Mouse (Mus musculus) bone marrow macrophage, adult 2 months (primary cell): ENCODE measurements around the gene Rab7.

Experiments
- CTCF ChIP-seq: IDR thresholded peaks from 2 replicates; pipeline ENCODE4 v1.5.1; 2012; ENCODE audit warnings: low read depth, mild to moderate bottlenecking, low read length, moderate library complexity
- POLR2A ChIP-seq: IDR thresholded peaks from 2 replicates; pipeline ENCODE4 v1.6.1; 2012; ENCODE audit warnings: mild to moderate bottlenecking, low read depth, low read length, borderline replicate concordance

GRCm38 (mm10) chr6:88023316-88023890 lies 21.7 kb downstream of the Rab7 start:
- TF ChIP-seq CTCF (no peak), POLR2A (no peak)
